Mouse (Mus musculus): Measurements from ENCODE around the gene Adamts2.

GRCm38 (mm10) chr11:50624239-50624638 lies 22.4 kb downstream of the Adamts2 start:
- no peak for TF ChIP-seq CTCF (IDR thresholded peaks at IDR 0.05; ENCODE audit: low read depth, low read length)
- TF ChIP-seq POLR2A (IDR thresholded peaks at IDR 0.05; ENCODE audit: borderline replicate concordance, low read depth, low read length), result no peak

Measured in bone marrow macrophage, adult 2 months (primary cell).